Mouse (Mus musculus) G1E-ER4 (cell line): Measurements from ENCODE around the gene Camk2n2. TPM values are rescaled to one million over a fixed set of nuclear protein-coding genes. Genes with fewer than 3 reads are reported as not detected.

Source experiments
- GATA1 ChIP-seq: IDR thresholded peaks from one replicate; pipeline ENCODE4 v1.8.0; 2012; ENCODE audit warnings: low read length, inconsistent platforms
- polyA plus RNA-seq: library from polyadenylated mRNA; stranded (reverse); fragments of >175 nt; gene quantifications from 2 replicates; pipeline ENCODE4 v1.2.3, GENCODE M21; 2012

The Camk2n2 gene
- polyA plus RNA-seq, 1 experiment, result 0.84 TPM

DNA sequence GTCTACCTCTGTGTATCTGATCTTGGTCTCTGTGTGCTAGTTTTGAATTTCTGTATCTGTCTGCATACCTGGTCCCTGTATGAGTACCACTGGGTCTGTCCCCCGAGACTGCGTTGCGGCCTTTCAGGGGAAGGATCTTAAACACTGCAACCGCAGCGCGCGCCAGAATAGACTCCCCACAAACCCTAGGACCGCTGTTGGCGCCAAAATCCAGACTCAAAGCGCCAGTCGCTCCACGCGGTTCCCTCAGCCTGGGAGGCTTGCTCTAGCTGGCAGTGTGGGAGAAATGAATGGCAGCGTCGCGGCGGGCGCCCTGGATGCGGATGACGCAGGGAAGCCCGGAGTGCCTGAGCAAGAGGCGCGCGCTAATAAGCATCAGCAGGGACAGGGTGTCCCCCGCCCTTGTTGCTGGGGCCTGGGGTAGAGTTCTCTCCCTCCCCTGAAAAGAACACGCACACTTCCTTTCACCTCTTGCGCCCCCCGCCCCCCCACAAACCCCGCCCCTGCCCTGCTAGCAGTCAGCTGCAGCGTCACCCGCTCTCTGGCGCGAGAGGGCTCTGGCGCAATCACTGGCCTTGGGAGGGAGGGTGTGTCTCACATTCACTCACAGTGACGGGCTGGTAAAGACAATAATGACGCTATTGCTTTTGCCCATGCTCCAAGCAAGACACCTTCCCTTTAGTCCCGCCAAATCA, 1.1 kb upstream of the Camk2n2 start:
- TF ChIP-seq GATA1, result no peak

DNA sequence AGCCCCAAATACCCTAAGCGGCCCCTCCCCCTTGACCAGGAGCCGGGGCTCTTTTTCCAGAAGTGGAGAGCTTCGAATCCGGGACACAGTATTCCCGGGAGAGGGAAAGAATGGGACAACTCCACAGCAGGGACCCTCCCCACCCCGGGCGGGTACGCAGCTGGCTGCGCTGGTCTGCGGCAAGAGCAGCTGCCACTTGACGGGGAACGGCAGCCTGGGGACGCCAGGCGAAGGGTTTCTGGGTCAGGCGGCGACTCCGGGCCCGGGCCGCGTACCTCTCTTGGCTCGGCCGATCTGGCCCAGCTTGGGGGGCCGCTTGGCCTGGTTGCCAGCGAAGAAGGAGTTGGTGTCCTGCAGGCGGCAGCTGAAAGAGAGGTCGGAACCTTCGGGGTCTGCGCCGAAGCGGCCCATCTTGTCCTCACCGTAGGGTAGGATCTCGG, 316 bp downstream of the Camk2n2 start:
- no peak for TF ChIP-seq GATA1

DNA sequence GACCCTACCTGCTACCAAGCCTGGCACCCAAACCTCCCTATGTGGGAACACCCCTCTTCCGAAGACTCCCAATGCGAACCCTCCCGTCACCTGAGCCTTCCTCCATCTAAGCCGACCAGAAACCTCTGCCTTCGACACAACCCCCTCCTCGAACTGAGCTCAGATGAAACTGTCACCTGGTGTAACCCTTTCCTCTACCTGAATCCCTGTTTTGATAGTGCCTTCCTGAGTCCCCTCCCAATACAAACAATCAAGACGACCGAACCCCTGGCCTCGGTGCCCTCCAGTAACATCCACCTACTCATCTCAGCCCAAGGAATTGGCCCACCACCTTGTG, 720 bp downstream of the Camk2n2 start:
- no peak for TF ChIP-seq GATA1

DNA sequence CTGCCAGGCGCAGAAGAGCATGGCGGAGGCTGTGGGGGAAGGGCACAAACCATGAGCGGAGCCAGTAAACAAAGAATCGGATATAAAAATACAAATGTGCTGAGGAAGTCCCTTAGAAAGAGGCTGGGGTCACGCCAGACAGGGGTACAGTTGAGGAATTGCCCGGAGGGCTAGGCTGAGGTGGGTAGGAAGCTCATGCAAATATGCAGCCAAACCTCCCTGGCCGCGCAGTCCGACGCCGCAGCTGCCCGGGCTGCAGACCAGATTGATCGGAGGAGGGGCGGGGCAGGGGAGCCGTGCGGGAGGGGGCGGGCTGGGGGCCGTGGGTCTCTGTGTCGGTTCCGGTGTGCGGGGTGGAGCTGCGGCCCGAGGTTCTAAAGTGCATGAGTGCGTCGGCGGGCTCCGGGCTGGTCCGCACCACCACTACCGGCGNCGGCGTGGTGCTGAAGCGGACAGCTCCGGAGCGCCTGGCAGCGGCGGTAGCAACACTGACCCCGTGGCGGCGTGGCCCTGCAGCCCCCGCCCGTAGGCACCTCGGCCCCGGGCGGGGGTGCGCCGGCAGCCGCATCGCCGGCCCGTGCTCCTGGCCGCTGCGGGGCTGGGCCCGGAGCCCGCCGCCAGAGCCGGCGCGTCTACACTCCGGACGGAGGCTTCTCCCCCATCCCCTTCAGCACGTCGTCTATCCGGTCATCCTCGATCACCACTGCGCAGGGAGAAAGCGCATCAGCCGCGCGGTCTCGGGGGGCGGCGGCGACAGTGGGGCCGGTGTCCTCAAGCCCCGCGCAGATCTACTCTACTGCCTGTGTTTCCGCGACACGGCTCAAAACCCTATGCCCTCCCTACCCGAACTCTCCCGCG, 1.3 kb downstream of the Camk2n2 start:
- no peak for TF ChIP-seq GATA1

DNA sequence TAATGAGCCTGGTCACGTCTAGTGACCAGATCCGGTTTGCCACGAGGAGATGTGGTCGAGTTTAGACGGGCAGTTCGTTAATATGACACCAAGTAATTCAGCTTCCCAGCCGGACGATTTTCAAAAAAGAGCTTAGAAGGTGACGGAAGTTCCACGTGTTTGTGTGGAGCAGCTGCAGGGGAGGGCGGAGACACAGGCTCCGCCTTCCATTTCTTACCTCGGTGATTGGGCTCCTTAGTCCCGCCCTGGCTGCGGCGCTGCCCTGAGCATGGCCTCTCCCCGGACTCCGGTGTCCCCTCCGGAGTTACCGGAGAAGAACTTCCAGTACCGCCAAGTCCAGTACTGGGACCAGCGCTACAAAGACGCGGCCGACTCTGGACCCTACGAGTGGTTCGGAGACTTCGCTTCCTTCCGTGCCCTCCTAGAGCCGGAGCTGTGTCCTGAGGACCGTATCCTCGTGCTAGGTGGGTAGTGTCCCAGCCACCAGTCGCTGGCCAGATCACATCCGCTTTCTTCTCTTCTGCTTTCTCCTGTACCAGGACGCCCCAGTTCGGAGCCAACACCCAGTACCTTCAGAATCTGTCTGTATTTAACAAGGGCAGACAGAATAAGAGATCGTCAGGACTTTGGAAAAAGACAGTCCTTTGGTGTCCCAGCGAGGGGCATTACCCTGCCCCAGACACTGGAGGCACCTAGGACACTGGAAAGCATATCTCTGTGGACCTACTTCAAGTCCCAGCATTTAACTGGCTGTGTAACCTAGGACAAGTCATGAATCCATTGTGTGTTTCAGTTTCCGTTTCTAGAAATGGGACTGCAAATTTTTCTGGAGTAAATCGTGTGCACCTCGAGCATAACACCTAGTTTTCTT, 9.5 kb downstream of the Camk2n2 start, which contains the start of the genes Eef1akmt4, Gm49333 and Alg3:
Eef1akmt4 (plus strand) TSS at position 237 of the 871 bp plus-strand sequence.
Gm49333 (plus strand) TSS at position 254 of the 871 bp plus-strand sequence.
Alg3 (minus strand) TSS at position 379 of the 871 bp plus-strand sequence.
- no peak for TF ChIP-seq GATA1

GRCm38 (mm10) chr16:20610501-20611356, 10.4 kb downstream of the Camk2n2 start:
- no peak for TF ChIP-seq GATA1

- TF ChIP-seq GATA1, result no peak
Measured at GRCm38 (mm10) chr16:20604705-20605104, 16.4 kb downstream of the Camk2n2 start.

DNA sequence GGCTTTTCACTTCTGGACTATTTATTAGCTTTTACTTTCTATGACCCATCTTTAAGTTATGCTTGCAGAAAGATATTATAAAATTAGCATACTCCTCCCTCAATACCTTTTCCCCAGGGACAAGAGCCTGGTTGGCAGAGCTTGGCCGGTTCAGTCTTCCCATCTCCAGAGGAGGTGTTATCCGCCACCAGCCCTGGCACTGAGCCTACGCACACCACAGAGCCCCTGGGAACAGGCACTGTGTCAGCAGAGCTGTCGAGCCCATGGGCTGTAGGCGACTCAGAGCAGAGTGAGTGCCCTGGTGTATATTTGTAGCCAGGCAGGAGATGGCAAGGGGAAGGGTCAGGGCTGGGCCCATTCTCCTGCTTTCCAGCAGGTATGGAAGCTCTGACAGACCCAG, 20.6 kb downstream of the Camk2n2 start:
- no peak for TF ChIP-seq GATA1

DNA sequence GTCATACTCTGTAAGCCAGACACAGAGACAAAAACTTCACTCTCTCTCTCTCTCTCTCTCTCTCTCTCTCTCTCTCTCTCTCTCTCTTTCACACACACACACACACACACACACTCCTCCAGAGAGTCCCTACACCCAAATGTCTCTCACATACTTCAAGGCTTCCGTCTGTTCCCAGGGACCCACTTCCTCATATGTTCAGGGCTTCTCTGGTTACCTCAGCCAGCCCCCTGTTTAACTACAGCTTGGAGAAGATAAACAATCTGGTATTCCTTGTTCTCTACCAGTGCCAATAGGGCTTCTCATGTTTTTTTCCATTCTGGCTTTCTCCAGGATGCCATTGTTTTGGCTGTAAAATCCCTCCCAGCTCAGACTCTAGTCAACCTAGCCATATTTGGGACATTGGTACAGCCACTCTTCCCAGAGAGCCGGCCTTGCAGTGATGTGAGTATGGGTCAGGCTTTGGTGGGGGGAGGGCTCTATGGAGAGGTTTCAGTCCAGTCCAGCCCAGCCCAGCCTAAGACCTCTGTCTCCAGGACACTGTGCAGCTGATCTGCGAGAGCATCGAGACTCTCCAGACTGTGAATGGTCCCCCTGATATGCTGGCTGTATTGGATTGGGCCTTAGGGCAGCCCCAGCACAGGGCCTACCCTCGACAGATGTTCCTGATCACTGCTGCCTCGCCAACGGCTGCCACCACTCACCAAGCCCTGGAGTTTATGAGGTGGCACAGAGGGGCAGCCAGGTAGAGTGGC, 24.2 kb downstream of the Camk2n2 start:
- no peak for TF ChIP-seq GATA1

DNA sequence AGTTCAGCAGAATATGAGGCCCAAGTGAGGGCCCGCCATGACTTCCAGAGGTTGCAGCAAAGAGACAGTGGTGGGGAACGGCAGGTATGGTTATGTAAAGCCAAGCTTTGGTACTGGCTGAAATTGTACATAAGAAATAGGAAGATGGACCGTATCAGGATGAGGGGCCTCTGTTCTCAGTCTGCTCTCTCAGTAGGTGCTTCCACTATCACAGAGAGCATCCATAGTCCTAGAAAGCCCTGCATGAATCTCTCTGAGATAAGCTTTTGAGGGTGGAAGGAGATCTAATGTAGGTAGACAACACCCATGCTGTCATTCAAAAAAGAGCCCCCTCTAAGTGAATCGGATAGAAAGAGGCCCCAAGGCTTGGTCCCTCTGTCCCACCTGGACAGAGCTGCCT, 25.4 kb downstream of the Camk2n2 start:
- TF ChIP-seq GATA1, result no peak

DNA sequence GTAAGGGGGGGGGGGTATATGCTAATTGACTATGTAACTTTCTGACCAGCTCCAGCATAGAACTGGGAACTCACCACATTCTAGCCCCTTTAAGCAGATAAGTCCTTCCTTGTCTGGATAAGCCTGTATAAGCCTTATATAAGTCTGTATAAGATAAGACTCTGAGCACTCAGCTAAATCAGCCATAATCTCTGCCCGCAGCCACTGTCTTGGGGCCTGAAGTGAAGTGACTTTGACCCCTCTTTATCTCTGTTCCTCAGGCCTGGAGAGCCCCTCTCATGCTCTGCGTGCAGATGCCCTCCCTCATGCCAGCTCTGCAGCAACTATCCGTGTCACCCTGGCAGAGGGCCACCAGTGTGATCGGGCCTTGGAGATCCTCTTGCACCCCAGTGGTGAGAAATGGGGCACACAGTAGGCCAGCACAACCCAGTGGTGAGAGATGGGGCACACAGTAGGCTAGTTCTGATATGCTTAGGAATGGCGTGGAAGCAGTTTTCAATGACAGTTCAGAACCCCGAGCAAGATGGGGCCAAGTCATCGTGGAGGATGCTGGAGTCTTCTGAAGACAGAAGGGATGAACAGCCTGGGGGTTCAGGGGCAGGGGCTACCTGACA, 25.9 kb downstream of the Camk2n2 start:
- peak; percentile 97 for TF ChIP-seq GATA1

GRCm38 (mm10) chr16:20591076-20591705, 29.9 kb downstream of the Camk2n2 start:
- no peak for TF ChIP-seq GATA1

GRCm38 (mm10) chr16:20590680-20591038, 30.4 kb downstream of the Camk2n2 start:
- no peak for TF ChIP-seq GATA1
